ENCODE assay signal across 8 mouse cellular contexts in genomic region chr12:37014945-37015344, GRCm38 (mm10).
A peak's percentile ranks its signal among the peaks of the same experiment; 100 is the strongest.
DNase-seq lines count a peak whose midpoint lies in the region; ATAC-seq and TF ChIP-seq lines count a peak whose summit lies in the region.
"Not testable (repeated sequence)": the region's sequence is repeated elsewhere in the genome, so short reads cannot be mapped to it uniquely, and the experiment has no call there.

No protein-coding gene starts in this region.

- H3K4me3 ChIP-seq in brown adipose tissue, adult 24 weeks (ENCODE audit: insufficient read depth, low read depth, low read length) = peak overlapping the region; percentile 28; the same call in 1 of the 2 replicates
- not testable (repeated sequence) for H3K4me3 ChIP-seq in embryonic facial prominence, embryonic 14.5 days (ENCODE audit: low read depth, low read length); heart, adult 2 months; heart, postnatal 0 days (ENCODE audit: low read depth, low read length); hindbrain, embryonic 16.5 days (ENCODE audit: low read length); midbrain, embryonic 12.5 days; midbrain, embryonic 14.5 days (replicated peaks; ENCODE audit: low read depth, low read length)
- peak overlapping the region; percentile 39 for H3K4me3 ChIP-seq in gastrocnemius, adult 2 months

- not testable (repeated sequence) for TF ChIP-seq EP300 in heart, adult 2 months (IDR thresholded peaks at IDR 0.05; ENCODE audit: insufficient read depth, low read depth, low read length); heart, postnatal 0 days (IDR thresholded peaks at IDR 0.05; ENCODE audit: low read depth)

- H3K27me3 ChIP-seq in embryonic facial prominence, embryonic 14.5 days (replicated peaks; ENCODE audit: control insufficient read depth, insufficient read depth, low read length); heart, adult 2 months (ENCODE audit: control insufficient read depth, insufficient read depth, low read length); heart, postnatal 0 days (ENCODE audit: control insufficient read depth, insufficient read depth, low read length); hindbrain, embryonic 16.5 days (replicated peaks; ENCODE audit: control insufficient read depth, insufficient read depth, low read length); midbrain, embryonic 12.5 days; midbrain, embryonic 14.5 days (ENCODE audit: control insufficient read depth, insufficient read depth, low read length): not testable (repeated sequence)

- intact Hi-C loops in gastrocnemius, adult 2 months (cut with DNase I) = loop anchor here (5.0 to 10.0 kb wide), 4 partner anchors 32 to 298 kb away; partner anchors contain the start of gene Meox2
- intact Hi-C loops in heart, adult 2 months (cut with DNase I) = loop anchor here (1.0 to 10.0 kb wide), 11 partner anchors 35 to 980 kb away; no protein-coding TSS in a partner anchor

- WGBS in embryonic facial prominence, embryonic 14.5 days = 85% methylated on average over 7 of the region's 7 CpGs
- 73% methylated on average over 7 of the region's 7 CpGs for WGBS in heart, adult 2 months
- WGBS in heart, postnatal 0 days = 76% methylated on average over 7 of the region's 7 CpGs
- WGBS in hindbrain, embryonic 16.5 days = 89% methylated on average over 7 of the region's 7 CpGs
- WGBS in midbrain, embryonic 12.5 days = 87% methylated on average over 7 of the region's 7 CpGs
- WGBS in midbrain, embryonic 14.5 days = 86% methylated on average over 7 of the region's 7 CpGs

- not testable (repeated sequence) for TF ChIP-seq CTCF in gastrocnemius, adult 2 months (IDR thresholded peaks at IDR 0.05); heart, adult 2 months (IDR thresholded peaks at IDR 0.05); heart, postnatal 0 days (IDR thresholded peaks at IDR 0.05; ENCODE audit: low read depth)

- H3K9ac ChIP-seq in embryonic facial prominence, embryonic 14.5 days (ENCODE audit: low read depth, low read length); heart, postnatal 0 days (replicated peaks; ENCODE audit: low read depth, low read length); hindbrain, embryonic 16.5 days (ENCODE audit: low read depth, low read length); midbrain, embryonic 12.5 days (replicated peaks); midbrain, embryonic 14.5 days (replicated peaks; ENCODE audit: low read length): not testable (repeated sequence)
- H3K9ac ChIP-seq in heart, adult 2 months (ENCODE audit: low read depth, low read length) = peak overlapping the region; percentile 45; the same call in 1 of the 2 replicates

- H3K79me2 ChIP-seq in heart, adult 2 months (replicated peaks; ENCODE audit: control insufficient read depth, insufficient read depth, low read length) = not testable (repeated sequence)

- peaks cover 13% of the 10 kb centered on the region for H3K4me1 ChIP-seq in brown adipose tissue, adult 24 weeks (ENCODE audit: control insufficient read depth, insufficient read depth, insufficient read length, low read length)
- H3K4me1 ChIP-seq in embryonic facial prominence, embryonic 14.5 days (ENCODE audit: control insufficient read depth, insufficient read depth, low read length); heart, postnatal 0 days (ENCODE audit: control insufficient read depth, insufficient read depth); hindbrain, embryonic 16.5 days (ENCODE audit: control insufficient read depth, insufficient read depth, low read depth, low read length); midbrain, embryonic 12.5 days; midbrain, embryonic 14.5 days (ENCODE audit: control insufficient read depth, insufficient read depth, low read length): not testable (repeated sequence)
- peaks cover 12% of the 10 kb centered on the region for H3K4me1 ChIP-seq in heart, adult 2 months (ENCODE audit: control insufficient read depth, insufficient read depth, low read length)

- not testable (repeated sequence) for H3K9me3 ChIP-seq in embryonic facial prominence, embryonic 14.5 days (ENCODE audit: control insufficient read depth, low read length); heart, postnatal 0 days (replicated peaks; ENCODE audit: control insufficient read depth, low read length); hindbrain, embryonic 16.5 days (ENCODE audit: control insufficient read depth, low read length); midbrain, embryonic 12.5 days; midbrain, embryonic 14.5 days (ENCODE audit: control insufficient read depth, low read length)

- TF ChIP-seq POLR2A in heart, adult 2 months (IDR thresholded peaks at IDR 0.05; ENCODE audit: insufficient read depth, low read depth, low read length) = not testable (repeated sequence)

- not testable (repeated sequence) for H3K4me2 ChIP-seq in embryonic facial prominence, embryonic 14.5 days (ENCODE audit: low read depth, low read length); heart, postnatal 0 days (ENCODE audit: low read depth, low read length); hindbrain, embryonic 16.5 days (ENCODE audit: low read length); midbrain, embryonic 12.5 days (replicated peaks); midbrain, embryonic 14.5 days (ENCODE audit: low read length)

- H3K27ac ChIP-seq in brown adipose tissue, adult 24 weeks (replicated peaks; ENCODE audit: low read depth, low read length) = peak overlapping the region; percentile 100
- not testable (repeated sequence) for H3K27ac ChIP-seq in embryonic facial prominence, embryonic 14.5 days (replicated peaks; ENCODE audit: low read depth, low read length); hindbrain, embryonic 16.5 days (ENCODE audit: low read depth, low read length); midbrain, embryonic 12.5 days (replicated peaks); midbrain, embryonic 14.5 days (replicated peaks; ENCODE audit: low read depth, low read length)
- H3K27ac ChIP-seq in gastrocnemius, adult 2 months = peak overlapping the region; percentile 86
- H3K27ac ChIP-seq in heart, adult 2 months = peak overlapping the region; percentile 74
- peak overlapping the region; percentile 67 for H3K27ac ChIP-seq in heart, postnatal 0 days (ENCODE audit: low read depth)

- peak; percentile 67; the same call in 1 of the 2 replicates for ATAC-seq in embryonic facial prominence, embryonic 14.5 days (ENCODE audit: low read depth)
- not testable (repeated sequence) for ATAC-seq in heart, postnatal 0 days (ENCODE audit: insufficient read depth, low read depth)
- ATAC-seq in hindbrain, embryonic 16.5 days = 0 out of 2 replicates have a peak, but pooled peaks have one; percentile 25
- 0 out of 2 replicates have a peak, but pooled peaks have one; percentile 39 for ATAC-seq in midbrain, embryonic 12.5 days (ENCODE audit: low FRiP score, low read depth)
- peak; percentile 35; the same call in 1 of the 2 replicates for ATAC-seq in midbrain, embryonic 14.5 days (ENCODE audit: low FRiP score, low TSS enrichment)

- H3K36me3 ChIP-seq in embryonic facial prominence, embryonic 14.5 days (ENCODE audit: control insufficient read depth, insufficient read depth, low read length); heart, adult 2 months (ENCODE audit: control insufficient read depth, insufficient read depth, low read length); heart, postnatal 0 days (replicated peaks; ENCODE audit: control insufficient read depth, insufficient read depth, low read length); hindbrain, embryonic 16.5 days (ENCODE audit: control insufficient read depth, insufficient read depth, low read length); midbrain, embryonic 12.5 days; midbrain, embryonic 14.5 days (ENCODE audit: control insufficient read depth, insufficient read depth, low read length): not testable (repeated sequence)

- DNase-seq in embryonic facial prominence, embryonic 14.5 days (ENCODE audit: low spot score); gastrocnemius, adult 2 months; heart, postnatal 0 days (ENCODE audit: low spot score); midbrain, embryonic 14.5 days: not testable (repeated sequence)
- DNase-seq in heart, adult 2 months = peak; percentile 6 to 23
